Mouse (Mus musculus) induced T-regulatory cell, adult 2 months (primary cell): ENCODE measurements at regions not wholly inside any gene's neighbourhood (a gene's known extent, or its start where the extent isn't known, plus 50 kb on each side); places are given as distances from the start of the nearest gene placed in this dataset.
A peak's percentile ranks its signal among the peaks of the same experiment; 100 is the strongest.
"Not testable (repeated sequence)": the region's sequence is repeated elsewhere in the genome, so short reads cannot be mapped to it uniquely, and the experiment has no call there.

Experiments used
- DNase-seq: peaks from one replicate; pipeline ENCODE4 v3.0.0-alpha.2; 2012; ENCODE audit warnings: low read depth

DNA sequence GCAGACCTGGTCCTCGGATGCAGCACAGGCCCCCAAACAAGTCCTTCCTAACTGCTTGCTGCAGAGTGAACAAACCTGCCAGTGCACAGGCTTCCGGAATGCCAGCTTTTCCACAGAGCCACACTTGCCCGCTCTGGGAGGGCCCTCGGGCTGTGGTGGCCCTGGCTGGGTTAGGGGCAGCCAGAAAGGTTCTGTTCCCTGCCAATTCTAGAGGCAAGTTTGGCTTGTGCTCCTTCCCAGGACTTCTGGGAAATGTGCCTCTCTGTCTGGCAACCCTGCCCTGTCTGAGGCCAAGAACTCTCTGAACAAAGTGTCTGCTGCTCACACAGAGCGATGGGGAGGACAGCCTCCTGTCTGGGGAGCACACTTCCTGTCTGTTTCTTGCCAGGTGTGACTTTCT is 66.4 kb downstream of the Xrcc2 start:
- DNase-seq = no peak

DNA sequence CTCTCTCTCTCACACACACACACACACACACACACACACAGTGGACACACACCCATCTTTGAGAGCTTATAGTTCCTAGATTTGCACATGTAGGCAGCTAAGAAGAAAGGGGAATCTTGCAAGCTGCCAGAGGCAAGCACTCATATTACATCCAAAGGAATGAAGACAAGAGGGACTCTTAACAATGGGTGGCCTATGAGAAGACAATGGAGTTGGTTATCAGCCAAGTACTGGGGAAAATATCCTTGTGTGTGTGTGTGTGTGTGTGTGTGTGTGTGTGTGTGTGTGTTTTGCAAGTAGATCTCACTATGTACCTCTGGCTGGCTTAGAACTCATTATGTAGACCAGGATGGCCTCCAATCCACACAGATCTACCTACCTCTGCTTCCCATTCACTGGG is 67.5 kb downstream of the Xrcc2 start:
- no peak for DNase-seq

DNA sequence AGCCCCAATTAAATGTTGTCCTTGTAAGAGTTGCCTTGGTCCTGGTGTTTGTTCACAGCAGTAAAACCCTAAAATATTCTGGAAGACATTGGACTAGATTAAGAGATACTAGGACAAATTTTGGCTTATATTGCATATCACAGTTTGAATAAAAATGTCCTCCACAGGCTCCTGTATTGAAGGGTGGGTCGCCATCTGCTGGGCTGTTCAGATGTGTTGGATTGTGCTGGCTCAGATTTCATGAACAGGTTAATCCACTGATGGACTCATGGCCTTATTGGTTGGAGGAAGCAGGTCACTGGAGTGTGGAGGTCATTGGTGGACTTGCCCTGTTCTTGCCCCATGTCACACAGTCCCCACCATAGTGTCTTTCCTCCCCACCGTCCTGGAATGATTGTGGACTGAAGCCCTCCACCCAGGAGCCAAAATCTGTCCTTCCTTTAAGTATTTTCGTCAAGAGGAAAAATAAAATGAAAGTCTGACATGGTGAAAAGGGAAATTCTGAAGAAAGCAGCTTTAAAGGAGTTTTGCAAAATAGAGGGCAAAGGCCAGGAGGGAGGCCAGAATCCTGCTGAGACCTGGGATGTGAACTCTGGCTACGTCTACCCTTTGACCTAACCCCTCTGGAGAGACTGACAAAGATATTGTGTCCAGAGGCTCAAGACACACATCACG is 72.6 kb downstream of the Xrcc2 start:
- DNase-seq = peak; percentile 27

DNA sequence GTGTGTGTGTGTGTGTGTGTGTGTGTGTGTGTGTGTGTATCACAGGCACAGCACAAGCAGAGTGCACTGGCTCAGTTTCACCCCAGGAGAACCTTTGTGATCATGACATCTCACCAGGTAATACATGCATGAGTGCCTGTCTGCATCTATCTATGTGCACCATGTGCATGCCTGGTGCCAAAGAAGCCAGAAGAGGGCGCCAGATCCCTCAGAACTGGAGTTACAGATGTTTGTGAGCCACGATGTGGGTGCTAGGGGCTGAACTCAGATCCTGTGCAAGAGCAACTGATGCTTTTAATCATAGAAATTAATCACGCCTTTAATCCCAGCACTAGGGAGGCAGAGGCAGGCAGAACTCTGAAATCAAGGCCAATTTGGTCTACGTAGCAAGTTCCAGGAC is 75.9 kb downstream of the Xrcc2 start:
- no peak for DNase-seq

DNA sequence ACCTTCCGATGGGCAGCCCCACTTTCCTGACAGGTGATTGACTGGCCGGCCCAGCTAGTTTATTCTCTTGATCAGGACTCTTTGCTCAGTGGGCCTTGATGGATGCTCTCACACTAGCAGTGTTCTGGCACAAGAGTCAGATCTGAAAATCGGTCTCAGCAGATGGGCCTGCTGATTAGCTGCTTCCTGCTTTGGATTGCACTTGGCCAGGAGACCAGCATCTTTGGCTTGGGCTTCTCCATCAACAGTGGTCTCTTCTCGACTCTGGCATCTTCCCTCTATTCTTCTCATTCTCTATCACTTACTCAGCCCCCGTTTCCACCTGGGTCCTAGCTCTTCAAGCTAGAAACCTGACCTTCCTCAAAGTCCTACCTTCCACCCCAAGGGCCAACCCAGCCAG is 77.1 kb downstream of the Xrcc2 start:
- no peak for DNase-seq

DNA sequence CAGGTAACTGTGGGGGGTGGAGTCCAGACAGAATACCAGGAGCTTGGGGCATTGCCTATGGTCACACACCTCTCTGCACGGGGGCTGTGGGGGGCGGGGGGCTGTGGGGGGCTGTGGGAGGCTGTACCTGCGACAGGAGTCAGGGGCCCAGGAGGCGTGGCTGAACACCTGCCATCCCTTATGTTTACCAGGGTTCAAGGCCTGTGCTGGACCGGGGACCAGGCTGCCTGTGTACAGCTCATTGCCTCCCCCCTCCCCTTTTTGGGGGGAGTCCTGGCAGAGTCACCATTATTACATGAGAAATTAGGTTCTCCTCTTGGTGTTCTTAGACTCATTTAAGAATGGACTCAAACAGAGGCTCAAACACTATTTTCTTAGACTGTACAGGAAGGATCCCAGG is 78.5 kb downstream of the Xrcc2 start:
- DNase-seq = no peak

DNA sequence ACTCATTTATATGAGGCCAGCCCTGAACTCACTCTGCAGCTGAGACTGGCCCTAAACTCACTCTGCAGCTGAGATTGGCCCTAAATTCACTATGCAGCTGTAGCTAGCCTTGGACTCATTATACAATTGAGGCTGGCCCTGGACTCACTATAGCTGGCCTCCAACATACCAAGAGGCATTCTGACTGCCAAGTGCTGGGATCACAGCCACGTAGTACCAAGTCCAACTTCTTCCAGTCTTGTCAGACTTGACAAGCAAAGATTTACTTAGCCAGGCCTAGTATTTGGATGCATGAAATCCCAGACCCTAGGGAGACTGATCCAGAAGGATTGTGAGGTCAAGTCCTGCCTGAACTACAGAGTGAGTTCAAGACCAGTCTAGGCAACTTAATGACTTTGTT is 81.6 kb downstream of the Xrcc2 start:
- DNase-seq = no peak

DNA sequence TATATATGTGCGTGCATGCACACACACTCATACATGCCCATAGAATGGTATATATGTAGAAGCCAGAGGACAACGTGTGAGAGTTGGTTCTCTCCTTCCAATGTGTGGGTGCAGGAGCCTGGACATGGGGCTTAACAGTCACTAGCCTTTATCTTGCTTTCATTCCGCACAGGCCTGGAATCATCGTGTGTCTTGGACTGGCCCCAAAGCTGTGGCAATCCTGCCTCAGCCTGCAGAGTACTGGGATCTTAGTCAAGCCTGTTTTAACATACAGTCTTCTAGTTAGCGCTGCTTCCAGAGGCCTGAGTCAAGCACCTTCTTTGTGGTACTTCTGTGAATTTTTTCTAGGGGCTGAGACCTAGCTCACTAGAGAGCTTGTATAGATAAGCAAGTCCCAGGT is 85.8 kb downstream of the Xrcc2 start:
- DNase-seq = no peak

DNA sequence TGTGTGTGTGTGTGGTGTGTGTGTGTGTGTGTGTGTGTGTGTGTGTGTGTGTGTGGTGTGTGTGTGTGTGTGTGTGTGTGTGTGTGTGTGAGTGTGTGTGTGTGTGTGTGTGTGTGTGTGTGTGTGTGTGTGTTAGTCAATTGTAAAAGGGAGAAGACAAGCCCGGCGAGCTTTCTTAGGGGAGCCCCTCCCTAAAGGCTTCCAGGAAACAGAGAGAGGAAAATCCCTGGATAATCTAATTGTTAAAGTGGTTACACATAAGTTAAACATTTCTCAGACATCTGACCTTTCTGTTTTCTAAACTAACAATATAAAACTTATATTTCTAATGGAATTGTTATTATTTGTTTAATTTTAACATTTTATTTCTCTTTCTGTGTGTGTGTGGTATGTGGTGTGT is 86.3 kb downstream of the Xrcc2 start:
- not testable (repeated sequence) for DNase-seq

DNA sequence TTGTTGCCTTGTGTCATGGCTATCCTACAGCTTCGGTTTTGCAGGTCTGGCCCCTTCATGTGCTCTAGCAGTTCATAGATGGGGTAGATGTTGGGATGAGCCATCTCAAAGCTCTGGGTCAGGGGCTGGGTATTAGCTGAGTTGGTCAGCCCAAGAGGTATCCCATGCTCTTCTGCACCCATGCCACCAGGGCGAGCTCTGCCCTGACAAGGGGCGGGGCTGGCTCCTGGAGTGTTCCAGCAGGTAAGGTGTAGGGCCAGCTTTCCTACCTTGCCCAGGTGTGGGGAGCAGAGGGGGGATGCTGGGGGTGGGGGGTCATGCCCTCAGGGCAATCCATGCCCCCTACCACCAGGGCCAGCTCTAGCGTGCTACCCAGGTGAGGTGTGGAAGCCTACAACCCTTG is 91.0 kb downstream of the Xrcc2 start:
- DNase-seq = no peak

DNA sequence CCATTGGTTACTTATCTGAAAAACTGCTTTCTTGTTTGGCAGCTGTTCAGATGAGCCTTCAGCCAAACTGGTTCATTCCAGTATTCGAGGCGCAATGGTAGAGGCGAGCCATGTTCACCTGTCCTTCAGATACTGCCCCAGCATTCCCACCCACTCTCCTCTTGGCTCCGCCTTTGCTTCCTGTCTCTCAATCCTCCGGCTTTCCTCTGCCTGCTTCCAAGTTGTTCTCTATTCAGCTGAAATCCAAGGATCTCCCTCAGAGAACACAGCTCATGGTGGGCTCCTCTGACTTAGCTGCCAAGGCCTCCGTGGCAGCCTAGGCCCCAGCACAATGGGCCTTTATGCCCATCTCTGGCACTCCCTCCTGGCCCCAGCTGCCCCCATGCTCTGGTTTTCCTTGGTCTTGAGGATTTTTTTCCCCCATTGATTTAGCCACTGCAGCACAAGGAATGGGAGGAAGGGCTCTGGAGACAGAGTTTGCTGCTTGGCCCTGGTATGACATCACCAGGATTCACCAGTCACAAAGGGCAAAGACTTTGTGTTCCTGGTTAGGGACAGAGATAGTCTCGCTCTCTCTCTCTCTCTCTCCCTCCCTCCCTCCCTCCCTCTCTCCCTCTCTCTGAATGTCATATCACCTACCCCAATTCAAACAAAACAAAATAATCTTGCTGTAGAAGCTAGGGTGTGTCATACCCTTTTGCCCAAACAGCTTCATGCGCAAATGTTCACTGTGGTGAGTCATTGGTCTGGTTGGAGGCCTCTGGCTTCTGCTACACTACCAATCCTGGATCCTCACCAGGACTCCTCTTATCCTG is 91.6 kb downstream of the Xrcc2 start:
- DNase-seq = no peak

DNA sequence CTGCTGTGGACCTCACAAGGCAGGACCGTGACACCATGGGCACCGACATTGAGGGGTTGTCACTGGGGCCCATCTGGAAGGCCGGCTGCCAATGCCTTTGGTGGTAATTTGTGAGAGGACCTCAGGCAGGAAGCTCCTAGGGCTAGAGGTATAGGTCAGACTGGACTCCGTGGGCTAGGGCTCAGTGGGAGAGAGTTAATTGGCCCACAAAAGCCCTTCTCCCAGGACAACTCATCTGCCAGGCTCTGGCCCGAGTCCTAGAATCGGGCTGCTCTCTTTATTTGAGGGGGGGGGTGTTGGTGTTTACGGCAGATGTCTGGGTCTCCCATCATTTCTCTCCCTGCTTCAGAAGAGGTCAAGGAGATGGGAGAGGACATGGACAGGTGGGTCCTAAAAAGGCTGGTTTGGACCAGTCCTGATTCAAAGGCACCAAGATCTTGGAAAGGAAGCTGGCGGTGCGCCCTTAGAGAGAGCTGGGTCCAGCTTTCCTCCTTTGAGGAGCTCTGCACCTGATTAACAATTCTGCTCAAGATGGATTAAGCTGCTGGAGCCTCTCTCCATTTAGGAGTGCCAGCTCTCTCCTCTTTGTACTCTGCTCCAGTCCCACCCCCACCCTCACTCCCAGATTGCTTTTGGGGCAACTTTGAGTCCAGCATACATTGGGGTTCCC is 93.5 kb downstream of the Xrcc2 start:
- no peak for DNase-seq

DNA sequence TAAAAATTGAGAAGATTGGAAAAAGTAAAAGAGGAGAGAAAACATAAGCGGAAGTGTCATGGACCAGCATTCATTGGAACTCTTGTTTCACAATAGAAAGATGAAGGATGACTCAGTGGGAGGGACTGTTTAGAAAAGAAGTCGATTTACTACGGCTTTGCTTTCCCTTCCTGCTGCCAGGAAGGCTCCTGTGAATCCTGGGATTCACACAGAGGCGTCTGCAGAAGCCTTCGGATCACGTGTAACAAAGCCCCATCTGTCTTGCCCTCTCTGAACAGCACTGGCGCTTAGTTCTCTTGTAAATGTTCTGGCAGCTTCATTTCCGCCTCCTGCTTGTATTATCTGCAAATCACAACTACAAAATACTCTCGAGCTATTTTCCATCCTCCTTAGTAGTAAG is 94.0 kb downstream of the Cct8l1 start:
- no peak for DNase-seq

DNA sequence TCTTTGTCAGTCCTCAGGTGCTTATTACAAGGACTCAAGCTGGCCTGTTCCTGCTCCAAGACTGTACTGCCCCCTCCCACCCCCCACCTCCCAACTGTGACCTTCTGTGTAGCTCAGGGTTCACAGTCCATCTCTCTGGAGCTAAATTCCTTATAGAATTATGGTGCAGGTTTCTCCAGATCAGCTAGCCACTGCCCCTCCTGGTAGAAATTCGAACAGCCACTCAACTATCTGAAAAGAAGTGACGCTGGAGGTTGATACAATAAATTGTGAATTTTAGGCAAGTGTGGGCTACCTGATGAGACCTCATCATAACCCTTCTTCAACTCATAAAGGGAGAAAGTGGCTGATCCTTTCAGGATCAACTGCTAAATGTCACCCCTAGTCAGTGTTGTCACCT is 86.3 kb downstream of the Cct8l1 start:
- DNase-seq = peak; percentile 14

DNA sequence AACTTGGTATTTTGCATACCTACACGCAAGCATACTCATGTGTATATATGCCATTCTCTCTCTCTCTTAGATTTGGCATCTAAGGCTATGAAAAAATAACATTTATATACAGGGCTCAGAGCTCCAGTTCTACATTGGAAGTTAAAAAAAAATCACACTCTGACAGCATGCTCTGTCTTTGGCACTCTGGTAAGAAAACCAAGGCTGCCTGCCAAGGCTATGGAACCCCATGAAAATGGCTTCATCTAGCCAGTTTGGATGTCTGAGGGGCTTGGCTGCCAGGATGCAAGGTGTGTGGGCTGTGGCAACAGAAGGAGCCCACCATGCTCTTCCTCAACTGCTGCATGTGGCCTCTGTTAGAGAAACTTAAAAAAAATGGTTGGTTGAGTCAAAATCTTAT is 83.5 kb downstream of the Cct8l1 start:
- no peak for DNase-seq

DNA sequence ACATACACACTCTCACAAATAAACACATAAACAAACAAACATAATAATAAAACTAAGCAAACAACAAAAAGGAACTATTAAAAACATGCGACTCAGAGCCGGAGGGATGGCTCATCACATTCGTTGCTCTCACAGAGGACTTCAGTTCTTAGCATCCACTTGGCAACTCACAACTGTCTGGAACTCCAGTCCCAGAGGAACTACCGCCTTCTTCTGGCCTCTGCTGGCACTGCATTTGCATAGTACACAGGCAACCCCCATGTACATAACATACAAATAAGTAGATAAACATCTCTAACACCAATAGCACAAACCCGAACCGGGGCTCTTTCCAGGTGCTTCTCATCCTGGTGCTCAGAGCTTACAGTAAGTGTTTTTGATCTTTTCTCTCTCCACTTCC is 81.9 kb downstream of the Cct8l1 start:
- DNase-seq = peak; percentile 6

DNA sequence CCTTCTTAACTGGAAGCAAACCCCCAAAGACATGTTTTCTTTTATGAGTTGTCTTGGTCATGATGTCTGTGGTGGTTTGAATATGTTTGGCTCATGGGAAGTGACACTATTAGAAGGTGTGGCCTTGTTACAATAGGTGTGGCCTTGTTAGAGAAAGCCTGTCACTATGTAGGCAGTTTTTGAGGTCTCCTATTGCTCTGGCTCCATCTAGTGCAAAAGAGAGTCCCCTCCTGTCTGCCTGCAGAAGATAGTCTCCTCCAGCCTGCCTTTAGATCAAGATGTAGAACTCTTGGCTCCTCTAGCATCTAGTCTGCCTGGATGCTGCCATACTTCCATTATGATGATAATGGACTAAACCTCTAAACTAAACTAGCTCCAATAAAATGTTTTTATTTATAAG is 75.8 kb downstream of the Cct8l1 start:
- DNase-seq = peak; percentile 14
